Mouse (Mus musculus): ENCODE data around the gene Thoc6. TPM values are rescaled to one million over a fixed set of nuclear protein-coding genes. Genes with fewer than 3 reads are reported as not detected.

The Thoc6 gene
- 60.1 and 63.7 TPM in 2 replicates for polyA plus RNA-seq (2016; fragmentation: Nextera tagmentation; extraction: Ambion mirVana)

DNA sequence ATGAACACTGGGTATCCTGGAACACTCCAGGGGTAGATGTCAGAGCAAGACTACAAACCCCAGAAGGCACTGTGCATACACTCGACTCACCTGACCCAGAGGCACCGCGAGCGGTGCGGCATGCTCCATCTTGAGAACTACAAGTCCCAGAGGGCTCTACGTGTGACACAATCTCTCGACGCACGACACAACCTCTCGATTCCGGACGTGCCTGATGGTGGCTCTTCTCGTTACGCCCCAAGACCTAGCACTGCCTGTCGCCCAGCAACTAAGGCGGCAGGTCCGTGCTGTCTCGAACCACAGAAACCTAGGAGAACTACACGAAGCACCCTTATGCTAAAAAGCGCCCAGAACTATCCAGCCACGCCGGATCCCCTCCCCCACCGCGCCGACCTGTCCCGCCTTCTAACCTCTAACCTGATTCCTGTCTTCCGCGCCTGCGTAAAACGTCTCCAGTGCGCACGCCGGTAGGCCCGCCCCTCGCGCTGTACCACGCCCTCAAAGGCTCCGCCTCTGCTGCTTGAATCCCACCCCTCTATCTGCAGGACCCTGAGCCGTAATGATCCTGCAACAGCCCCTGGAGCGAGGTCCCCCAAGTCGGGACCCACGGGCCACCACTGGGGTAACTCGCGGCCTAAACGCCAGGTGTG is at the start of gene Thoc6, which contains the start of gene Hcfc1r1:
Gene Thoc6 (minus strand): TSS at position 459 of the 650 bp plus-strand sequence.
Gene Hcfc1r1 (plus strand): TSS at position 173 of the 650 bp plus-strand sequence.
- WGBS = under 1% methylated on average over 45 of the region's 45 CpGs
- peaks cover 14% of the 10 kb centered on the region for H3K27me3 ChIP-seq (ENCODE audit: insufficient read depth, poor library complexity, severe bottlenecking)
- peaks cover 30% of the 10 kb centered on the region for H3K36me3 ChIP-seq
- H3K4me3 ChIP-seq = peak within 1 kb of the TSS; percentile 72
- H3K9me3 ChIP-seq = no peaks in the 10 kb centered on the region
- DNase-seq (ENCODE audit: low spot score) = peak; percentile 98
- H3K4me1 ChIP-seq = peaks cover 37% of the 10 kb centered on the region
- H3K27ac ChIP-seq = peak within 1 kb of the TSS; percentile 90

DNA sequence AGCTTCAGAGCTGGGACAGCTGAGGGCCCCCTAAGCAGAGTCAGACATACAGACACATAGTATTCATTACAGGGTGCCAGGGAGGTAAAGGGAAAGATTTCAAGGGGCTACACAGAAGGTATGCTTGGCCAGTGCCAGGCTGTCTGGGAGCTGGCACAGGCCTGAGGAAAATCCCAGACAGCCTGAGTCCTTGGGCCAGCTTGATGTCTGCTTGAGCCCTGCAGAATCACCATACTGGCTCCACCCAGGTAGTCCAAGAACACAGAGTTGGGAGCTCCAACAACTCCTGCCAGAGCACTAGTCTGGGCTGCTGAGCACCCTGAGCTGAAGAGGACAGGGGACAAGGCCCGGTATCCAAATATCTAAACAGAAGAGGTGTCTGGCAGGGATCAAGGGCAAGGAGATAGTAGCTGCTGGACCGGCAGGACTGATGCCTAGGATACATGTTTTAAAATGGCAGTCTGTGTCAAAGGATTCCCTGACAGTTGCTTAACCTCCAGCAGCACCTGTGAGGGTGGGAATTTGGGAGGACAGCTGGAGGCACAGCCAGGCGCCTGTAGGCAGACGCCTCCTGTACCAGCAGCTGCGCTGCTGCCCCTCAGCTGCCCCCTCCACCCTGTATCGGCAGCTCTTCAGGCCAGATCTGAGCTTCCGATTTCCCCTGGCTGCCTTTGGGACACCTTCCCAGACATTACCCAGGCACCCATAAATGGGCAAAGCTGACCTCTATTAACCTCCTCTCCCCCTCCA is 48.9 kb upstream of the Thoc6 start, which contains the start of gene 1520401A03Rik:
Gene 1520401A03Rik (minus strand): TSS at position 408 of the 750 bp plus-strand sequence.
- H3K36me3 ChIP-seq = no peaks in the 10 kb centered on the region
- no peak within 1 kb of the TSS for H3K27ac ChIP-seq
- no peak for DNase-seq (ENCODE audit: low spot score)
- peaks cover 31% of the 10 kb centered on the region for H3K27me3 ChIP-seq (ENCODE audit: insufficient read depth, poor library complexity, severe bottlenecking)
- no peak within 1 kb of the TSS for H3K4me3 ChIP-seq
- peaks cover 27% of the 10 kb centered on the region for H3K4me1 ChIP-seq
- whole genome bisulfite sequencing = 66% methylated on average over 7 of the region's 7 CpGs
- no peaks in the 10 kb centered on the region for H3K9me3 ChIP-seq

DNA sequence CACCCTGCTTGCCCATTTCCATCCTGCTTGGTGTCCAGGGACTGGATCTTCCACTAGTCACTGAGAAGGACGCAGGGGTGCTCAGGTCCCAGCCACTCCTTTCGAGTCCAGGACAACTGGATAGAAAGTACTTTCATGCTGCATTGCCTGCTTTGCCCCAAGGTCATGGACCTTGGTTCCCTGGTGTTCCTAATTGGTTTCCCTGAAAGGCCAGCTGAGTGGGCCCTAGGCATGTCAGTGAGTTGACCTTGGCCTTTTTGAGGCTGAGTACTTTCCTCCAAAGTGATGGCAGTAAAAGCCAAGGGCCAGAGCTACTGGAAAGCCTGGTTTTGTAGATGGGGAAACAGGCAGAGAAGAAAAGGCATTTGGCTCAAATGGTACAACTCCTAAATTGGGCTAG is 48.2 kb upstream of the Thoc6 start:
- Histone ChIP-seq H3K36me3 (no peaks in the 10 kb centered on the region), H3K27ac (no peak overlapping the region), H3K9me3 (no peaks in the 10 kb centered on the region), H3K4me1 (peaks cover 20% of the 10 kb centered on the region), H3K27me3 (ENCODE audit: insufficient read depth, poor library complexity, severe bottlenecking) (peaks cover 36% of the 10 kb centered on the region), H3K4me3 (no peak overlapping the region)
- 77% methylated on average over 2 of the region's 2 CpGs for WGBS
- no peak for DNase-seq (ENCODE audit: low spot score)

DNA sequence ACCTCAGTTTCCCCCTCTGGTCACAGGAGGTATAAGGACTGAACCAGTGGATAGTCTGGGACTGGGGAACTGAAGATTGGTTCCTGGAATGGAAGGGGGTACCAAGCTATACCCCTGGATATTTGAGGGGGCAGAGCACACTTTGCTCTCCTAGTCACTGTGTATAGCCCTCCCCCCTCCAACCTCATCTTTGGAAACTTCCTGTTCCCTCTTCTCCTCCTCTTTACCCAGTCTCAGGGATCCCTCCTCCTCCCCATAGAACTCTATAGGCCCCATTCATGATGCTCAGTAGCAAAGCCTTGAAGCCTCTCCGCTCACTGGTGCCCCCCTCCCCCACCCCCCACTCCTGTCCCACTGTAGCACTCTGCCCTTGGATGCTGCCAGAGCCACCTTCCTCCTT is 45.8 kb upstream of the Thoc6 start:
- no peak overlapping the region for H3K4me3 ChIP-seq
- no peak for DNase-seq (ENCODE audit: low spot score)
- 42% methylated on average over 1 of the region's 1 CpGs for WGBS
- H3K9me3 ChIP-seq = no peaks in the 10 kb centered on the region
- peaks cover 39% of the 10 kb centered on the region for H3K27me3 ChIP-seq (ENCODE audit: insufficient read depth, poor library complexity, severe bottlenecking)
- H3K4me1 ChIP-seq = peaks cover 7% of the 10 kb centered on the region; the same call in 1 of the 2 replicates
- H3K36me3 ChIP-seq = no peaks in the 10 kb centered on the region
- no peak overlapping the region for H3K27ac ChIP-seq

DNA sequence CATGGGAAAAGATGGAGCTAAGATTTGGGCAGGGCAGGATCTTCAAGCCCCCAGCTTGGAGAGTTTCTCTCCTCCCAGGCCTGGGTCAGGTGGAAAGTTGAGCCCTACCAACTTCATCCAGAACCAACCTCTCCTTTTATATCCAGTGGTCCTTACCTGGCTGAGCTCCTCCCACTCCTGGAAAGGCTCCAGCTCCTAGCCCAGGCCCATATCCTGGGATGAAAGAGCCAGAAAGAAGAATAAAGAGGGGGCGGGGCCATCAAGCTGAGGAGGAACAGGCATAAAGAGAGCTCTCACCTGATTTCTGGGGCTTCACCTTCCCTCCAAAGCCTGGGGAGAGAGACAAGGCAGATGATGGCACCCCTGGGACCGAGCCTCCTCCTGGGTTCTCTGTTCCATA is 43.3 kb upstream of the Thoc6 start:
- Histone ChIP-seq H3K9me3 (no peaks in the 10 kb centered on the region), H3K27ac (no peak overlapping the region), H3K4me3 (no peak overlapping the region), H3K27me3 (ENCODE audit: insufficient read depth, poor library complexity, severe bottlenecking) (peaks cover 55% of the 10 kb centered on the region), H3K36me3 (no peaks in the 10 kb centered on the region), H3K4me1 (peaks cover 3% of the 10 kb centered on the region; the same call in 1 of the 2 replicates)
- no peak for DNase-seq (ENCODE audit: low spot score)
- 55% methylated on average over 2 of the region's 2 CpGs for WGBS

DNA sequence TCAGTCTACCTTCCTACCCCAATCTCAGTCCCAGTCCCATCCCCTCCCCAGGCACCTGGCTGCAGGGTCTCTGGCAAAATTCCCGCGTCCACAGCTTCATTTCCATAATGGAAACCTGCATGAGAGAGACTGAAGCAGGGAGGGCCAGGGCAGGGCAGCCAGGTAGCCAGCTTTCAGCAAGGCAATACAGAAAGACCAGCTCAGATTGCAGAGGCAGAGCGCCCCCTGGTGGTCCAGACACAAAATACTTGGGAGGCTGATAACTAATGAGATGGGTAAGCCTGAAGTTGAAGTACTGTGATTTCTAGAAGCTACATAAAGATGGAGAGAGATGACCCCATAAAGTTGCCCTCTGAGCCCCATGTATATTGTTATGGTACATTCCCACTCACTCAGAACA is 32.5 kb upstream of the Thoc6 start:
- Histone ChIP-seq H3K9me3 (no peaks in the 10 kb centered on the region), H3K27ac (no peak overlapping the region), H3K4me1 (no peaks in the 10 kb centered on the region), H3K36me3 (no peaks in the 10 kb centered on the region), H3K4me3 (no peak overlapping the region), H3K27me3 (ENCODE audit: insufficient read depth, poor library complexity, severe bottlenecking) (peaks cover 71% of the 10 kb centered on the region)
- peak; percentile 88 for DNase-seq (ENCODE audit: low spot score)
- 0% methylated on average over 3 of the region's 3 CpGs for WGBS

DNA sequence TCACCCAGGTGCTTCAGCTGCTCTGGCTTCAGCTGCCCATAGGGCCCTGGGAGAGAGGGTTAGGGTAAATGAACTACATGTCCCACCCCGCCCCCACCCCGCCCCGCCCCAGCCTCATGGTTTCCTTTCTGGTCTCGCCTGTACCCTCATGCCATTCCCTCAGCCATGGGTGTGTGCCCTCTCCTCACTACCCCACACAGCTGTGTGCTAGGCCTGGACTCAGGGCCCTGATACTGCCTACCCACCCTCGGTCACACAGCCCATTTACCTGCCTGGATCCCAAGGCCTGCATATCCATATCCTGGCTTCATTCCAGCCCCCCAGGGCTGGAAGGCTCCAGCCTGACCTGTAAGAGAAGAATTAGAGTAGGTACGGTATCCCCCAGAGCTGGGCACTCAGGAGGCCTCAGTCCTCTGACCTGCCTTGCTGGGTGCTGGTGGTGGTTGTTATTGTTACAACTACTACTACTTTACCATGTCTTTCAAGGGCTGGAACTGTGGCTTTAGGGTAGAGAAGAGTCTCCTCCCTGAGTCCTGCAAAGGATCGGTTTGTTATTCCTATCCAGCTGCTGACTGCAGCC is 31.9 kb upstream of the Thoc6 start:
- Histone ChIP-seq H3K36me3 (no peaks in the 10 kb centered on the region), H3K4me1 (no peaks in the 10 kb centered on the region), H3K27me3 (ENCODE audit: insufficient read depth, poor library complexity, severe bottlenecking) (peaks cover 75% of the 10 kb centered on the region), H3K27ac (no peak overlapping the region), H3K4me3 (no peak overlapping the region), H3K9me3 (no peaks in the 10 kb centered on the region)
- DNase-seq (ENCODE audit: low spot score) = no peak
- 75% methylated on average over 7 of the region's 7 CpGs for WGBS

DNA sequence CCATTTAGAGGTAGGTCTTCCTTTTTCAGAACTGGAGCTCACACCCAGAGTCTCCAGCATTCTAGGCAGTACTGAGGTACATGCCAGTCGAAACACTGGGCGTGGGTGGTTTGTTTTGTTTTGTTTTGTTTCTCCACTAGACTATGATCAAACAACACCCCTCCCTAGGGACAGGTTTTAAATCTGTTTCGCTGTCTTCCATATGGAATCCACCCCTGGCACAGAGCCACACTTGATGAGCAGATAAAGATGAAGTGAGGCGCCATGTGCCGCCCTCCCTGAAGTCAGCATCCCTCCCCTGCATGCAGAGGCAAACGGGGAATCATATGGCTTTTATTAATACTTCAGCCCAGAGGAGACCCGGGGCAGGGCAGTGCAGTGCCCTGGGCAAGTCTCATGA is 31.1 kb upstream of the Thoc6 start:
- peaks cover 2% of the 10 kb centered on the region; the same call in 1 of the 2 replicates for H3K4me1 ChIP-seq
- 58% methylated on average over 7 of the region's 7 CpGs for WGBS
- peaks cover 76% of the 10 kb centered on the region for H3K27me3 ChIP-seq (ENCODE audit: insufficient read depth, poor library complexity, severe bottlenecking)
- H3K9me3 ChIP-seq = no peaks in the 10 kb centered on the region
- no peak overlapping the region for H3K4me3 ChIP-seq
- no peak for DNase-seq (ENCODE audit: low spot score)
- no peaks in the 10 kb centered on the region for H3K36me3 ChIP-seq
- no peak overlapping the region for H3K27ac ChIP-seq

DNA sequence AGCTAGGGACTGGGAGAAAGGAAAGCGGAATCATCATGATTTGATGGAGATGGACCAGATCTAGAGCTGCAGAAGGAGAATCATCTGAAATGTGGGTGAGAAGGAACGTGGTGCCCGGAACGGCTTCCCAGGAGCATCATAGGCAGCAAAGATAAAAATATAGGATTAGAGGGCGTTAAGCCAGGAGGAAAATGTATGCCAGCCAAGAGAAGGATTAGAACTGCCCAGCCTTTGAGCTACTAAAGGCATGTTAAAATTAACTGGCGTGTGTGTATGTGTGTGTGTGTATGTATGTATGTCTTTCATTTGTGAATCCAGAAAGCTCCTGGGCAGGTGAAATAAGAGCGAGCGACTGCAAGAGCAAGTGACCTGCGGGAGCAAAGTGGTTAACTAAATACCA is 29.6 kb upstream of the Thoc6 start:
- no peak overlapping the region for H3K4me3 ChIP-seq
- H3K9me3 ChIP-seq = no peaks in the 10 kb centered on the region
- H3K27ac ChIP-seq = no peak overlapping the region
- DNase-seq (ENCODE audit: low spot score) = no peak
- H3K36me3 ChIP-seq = no peaks in the 10 kb centered on the region
- WGBS = 82% methylated on average over 9 of the region's 9 CpGs
- peaks cover 79% of the 10 kb centered on the region for H3K27me3 ChIP-seq (ENCODE audit: insufficient read depth, poor library complexity, severe bottlenecking)
- peaks cover 11% of the 10 kb centered on the region for H3K4me1 ChIP-seq

DNA sequence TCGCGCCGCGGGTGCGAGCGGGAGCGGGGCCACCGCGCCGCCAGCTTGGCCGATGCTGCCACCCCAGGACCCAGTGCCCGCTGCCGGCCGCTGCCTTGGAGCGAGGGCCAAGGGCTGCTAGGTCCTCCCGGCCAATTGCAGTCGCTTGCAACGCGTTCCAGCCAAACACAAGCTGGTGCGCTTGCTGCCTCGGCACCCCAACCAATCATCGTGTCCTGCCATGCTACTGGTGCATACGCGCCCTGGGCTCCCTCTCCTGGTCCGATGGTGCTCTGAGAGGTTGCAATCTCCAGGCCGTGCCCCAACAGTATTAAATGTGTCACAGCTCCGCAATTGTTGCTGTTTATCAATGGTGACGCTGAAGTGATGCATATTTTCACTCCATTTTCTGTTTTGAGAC is 26.4 kb upstream of the Thoc6 start:
- under 1% methylated on average over 27 of the region's 28 CpGs for WGBS
- Histone ChIP-seq H3K4me3 (peak overlapping the region; percentile 82), H3K36me3 (no peaks in the 10 kb centered on the region), H3K27me3 (ENCODE audit: insufficient read depth, poor library complexity, severe bottlenecking) (peaks cover 76% of the 10 kb centered on the region), H3K4me1 (peaks cover 17% of the 10 kb centered on the region), H3K27ac (peak overlapping the region; percentile 69), H3K9me3 (no peaks in the 10 kb centered on the region)
- DNase-seq (ENCODE audit: low spot score) = peak; percentile 96

DNA sequence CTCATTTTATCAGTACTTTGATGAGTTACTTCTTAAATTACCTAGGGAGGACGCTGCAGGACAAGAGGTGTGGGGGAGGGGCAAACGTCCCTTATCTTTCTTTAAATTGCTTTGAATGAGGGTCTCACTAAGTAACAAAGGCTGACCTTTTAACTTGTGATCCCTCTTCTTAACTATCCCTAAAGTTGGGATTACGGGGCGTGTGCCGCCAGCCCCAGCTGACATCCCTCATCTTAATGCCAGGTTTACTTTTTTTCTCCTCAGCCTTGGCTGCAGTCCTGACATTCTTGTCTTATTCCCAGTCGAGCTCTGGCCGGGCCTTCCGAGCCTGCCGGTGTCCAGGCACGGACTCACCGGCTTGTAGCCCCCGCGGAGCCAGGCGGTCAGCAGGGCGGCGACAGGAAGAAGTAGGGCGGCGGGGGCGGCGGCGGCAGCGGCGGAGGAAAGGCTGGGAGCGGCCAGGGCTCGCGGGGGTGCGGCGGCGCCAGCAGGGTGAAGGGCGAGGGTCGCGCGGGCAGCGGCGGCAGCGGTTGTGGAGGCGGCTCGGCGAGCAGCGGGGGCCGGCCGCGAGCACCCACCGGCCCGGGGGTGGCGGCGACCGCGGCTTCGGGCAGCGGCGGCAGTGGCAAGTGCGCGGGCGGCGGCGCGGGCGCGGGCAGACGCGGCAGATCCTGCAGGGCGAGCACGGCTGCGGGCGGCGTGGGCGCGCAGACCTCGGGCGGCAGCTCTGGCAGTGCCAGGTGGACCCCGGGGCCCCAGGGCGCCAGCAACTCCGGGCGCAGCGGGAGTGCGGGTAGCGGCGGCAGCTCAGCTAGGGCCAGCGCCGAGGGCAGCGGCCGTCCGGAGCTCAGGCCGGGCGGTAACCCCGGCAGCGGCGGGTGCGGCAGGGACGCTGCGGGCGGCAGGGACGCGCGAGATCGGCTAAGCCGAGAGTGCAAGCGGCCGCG is 25.7 kb upstream of the Thoc6 start:
- 2% methylated on average over 94 of the region's 101 CpGs for WGBS
- H3K27ac ChIP-seq = peak overlapping the region; percentile 69

DNA sequence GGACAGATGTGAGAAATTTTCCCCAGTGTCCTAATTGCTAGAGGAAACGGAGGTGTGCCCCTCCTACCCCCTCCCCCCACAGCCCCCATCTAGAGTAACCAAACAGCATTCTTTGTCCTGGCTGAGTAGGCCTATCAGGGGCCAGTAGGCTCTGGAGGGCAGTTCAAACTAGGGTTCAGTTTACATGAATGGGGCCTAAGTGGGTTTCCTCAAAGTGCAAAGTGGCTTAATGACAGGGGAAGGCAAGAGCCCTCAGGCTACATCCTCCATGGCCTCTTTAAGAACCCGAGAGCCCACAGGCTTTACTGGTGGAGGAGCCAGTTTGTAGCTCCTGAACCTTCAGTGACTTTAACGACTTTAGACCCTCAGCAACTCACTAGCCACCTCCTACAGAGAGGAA is 22.1 kb upstream of the Thoc6 start:
- no peaks in the 10 kb centered on the region for H3K9me3 ChIP-seq
- no peak for DNase-seq (ENCODE audit: low spot score)
- H3K36me3 ChIP-seq = no peaks in the 10 kb centered on the region
- 9% methylated on average over 3 of the region's 3 CpGs for WGBS
- H3K27me3 ChIP-seq (ENCODE audit: insufficient read depth, poor library complexity, severe bottlenecking) = peaks cover 71% of the 10 kb centered on the region
- H3K4me3 ChIP-seq = no peak overlapping the region
- H3K27ac ChIP-seq = no peak overlapping the region
- peaks cover 17% of the 10 kb centered on the region for H3K4me1 ChIP-seq

More for the DNA sequence above, 25.7 kb upstream of the Thoc6 start:
- DNase-seq (ENCODE audit: low spot score) = no peak
- Histone ChIP-seq H3K4me3 (peak overlapping the region; percentile 82), H3K36me3 (no peaks in the 10 kb centered on the region), H3K4me1 (peaks cover 17% of the 10 kb centered on the region), H3K27me3 (ENCODE audit: insufficient read depth, poor library complexity, severe bottlenecking) (peaks cover 79% of the 10 kb centered on the region), H3K9me3 (no peaks in the 10 kb centered on the region)

Measured in heart, embryonic 10.5 days (tissue).